10 mouse cellular contexts compared by ENCODE assay signal in genomic region chr6:51036553-51036952, GRCm38 (mm10).
DNase-seq lines count a peak whose midpoint lies in the region; ATAC-seq and TF ChIP-seq lines count a peak whose summit lies in the region.
"Had no signal": no experiment of that assay in that cellular context is flagged by ENCODE, and none has a peak within 500 bp of the region (broad histone marks: within the 10 kb centered on the region; RNA-seq: fewer than 3 reads in every experiment).

No protein-coding gene starts in this region.

- no peak for TF ChIP-seq CTCF in liver, adult 2 months (IDR thresholded peaks at IDR 0.05; ENCODE audit: low read depth, low read length)

- 10% methylated on average over 1 of the region's 1 CpGs for WGBS in liver, adult 2 months
- 40% methylated on average over 1 of the region's 1 CpGs for WGBS in midbrain, embryonic 13.5 days

- H3K27ac ChIP-seq in liver, adult 2 months (replicated peaks; ENCODE audit: insufficient read depth, low read depth, low read length), result no peak overlapping the region
- H3K27ac ChIP-seq in midbrain, embryonic 13.5 days, result no peak overlapping the region

- H3K27me3 ChIP-seq in liver, adult 2 months (ENCODE audit: control insufficient read depth, insufficient read depth, low read length), result no peaks in the 10 kb centered on the region
- H3K27me3 ChIP-seq in midbrain, embryonic 13.5 days, result no peaks in the 10 kb centered on the region

- no peak for ATAC-seq in midbrain, embryonic 13.5 days

- no peaks in the 10 kb centered on the region for H3K79me2 ChIP-seq in liver, adult 2 months (ENCODE audit: control insufficient read depth, insufficient read depth, low read length)

- peaks cover 3% of the 10 kb centered on the region; the same call in 1 of the 2 replicates for H3K4me1 ChIP-seq in liver, adult 2 months (ENCODE audit: control insufficient read depth, insufficient read depth, low read length)
- H3K4me1 ChIP-seq in midbrain, embryonic 13.5 days (replicated peaks), result peaks cover 5% of the 10 kb centered on the region; the same call in 1 of the 2 replicates

- no peak overlapping the region for H3K4me2 ChIP-seq in midbrain, embryonic 13.5 days (replicated peaks)

- peak; percentile 57 for DNase-seq in liver, adult 2 months (ENCODE audit: extremely low read depth, low read depth, low spot score)
- no peak for DNase-seq in liver
- DNase-seq in gastrocnemius, postnatal 25 days, result peak; percentile 39
- DNase-seq in kidney, adult 9 months, result peak; percentile 60
- peak; percentile 71 for DNase-seq in lung, postnatal 25 days (ENCODE audit: low spot score)
- no peak for DNase-seq in retina, postnatal 1 day
- DNase-seq in right cerebral cortex, postnatal 10 days (ENCODE audit: low spot score in 2 of 2), result no peak
- DNase-seq: cerebellum, postnatal 10 days; thymus, postnatal 4 days had no signal

- no peak for TF ChIP-seq POLR2A in liver, adult 2 months (IDR thresholded peaks at IDR 0.05; ENCODE audit: extremely low read depth, insufficient read depth, low read length)

- H3K9me3 ChIP-seq in midbrain, embryonic 13.5 days, result no peaks in the 10 kb centered on the region

- no peak overlapping the region for H3K4me3 ChIP-seq in liver, adult 2 months (ENCODE audit: insufficient read depth, low read depth, low read length)
- no peak overlapping the region for H3K4me3 ChIP-seq in midbrain, embryonic 13.5 days (replicated peaks)

- no peaks in the 10 kb centered on the region for H3K36me3 ChIP-seq in liver, adult 2 months (ENCODE audit: control insufficient read depth, insufficient read depth, low read length)
- no peaks in the 10 kb centered on the region for H3K36me3 ChIP-seq in midbrain, embryonic 13.5 days

- H3K9ac ChIP-seq in liver, adult 2 months (ENCODE audit: low read depth, low read length), result no peak overlapping the region
- H3K9ac ChIP-seq in midbrain, embryonic 13.5 days (replicated peaks), result no peak overlapping the region

Comparison
In these comparisons a context has a peak if more than half of its experiments do, and no peak if none do; other contexts are left out.
1. DNase-seq: peak in liver, adult 2 months (single experiment), gastrocnemius, postnatal 25 days (single experiment), kidney, adult 9 months (single experiment) and lung, postnatal 25 days (single experiment); none in liver (single experiment), retina, postnatal 1 day (single experiment) and right cerebral cortex, postnatal 10 days (0 of 2).